Mouse (Mus musculus) lung, postnatal 0 days (tissue): ENCODE measurements around the gene Robo1.

ENCODE experiments used
- CTCF ChIP-seq: IDR thresholded peaks from 2 replicates; pipeline ENCODE4 v1.5.1; 2016; ENCODE audit warnings: antibody characterized with exemption, mild to moderate bottlenecking
- EP300 ChIP-seq: IDR thresholded peaks from 2 replicates; pipeline ENCODE4 v1.6.1; 2016; ENCODE audit warnings: antibody characterized with exemption, mild to moderate bottlenecking, control low read depth

DNA sequence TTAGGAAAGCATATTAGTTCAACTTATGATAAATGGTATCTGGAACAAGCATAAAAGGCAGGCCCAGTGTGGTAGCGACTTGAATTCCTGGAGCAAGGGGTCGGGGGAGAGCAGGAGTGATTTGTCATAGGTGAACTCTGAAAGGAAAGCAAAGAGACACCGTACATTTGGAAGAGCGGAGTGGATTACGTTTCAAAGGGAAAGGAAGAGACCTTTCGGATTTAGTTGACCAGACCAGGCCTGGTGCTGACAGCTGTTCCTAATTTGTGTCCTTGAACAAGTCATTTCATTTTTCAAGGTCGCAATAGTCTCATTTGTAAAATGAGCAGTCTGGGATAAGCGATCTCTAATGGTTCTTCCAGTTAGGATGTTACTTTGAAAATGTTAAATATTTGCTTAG is 19.2 kb downstream of the Robo1 start:
- TF ChIP-seq EP300 (no peak), CTCF (no peak)
